Mouse (Mus musculus): Measurements from ENCODE around the gene Arvcf.

Gene Arvcf

GRCm38 (mm10) chr16:18347931-18348600 lies at the start of gene Arvcf, which contains the start of gene Tango2:
Gene Arvcf (plus strand): TSS chr16:18348182.
Gene Tango2 (minus strand): TSS chr16:18348103.
- peak; percentile 98 for DNase-seq (ENCODE audit: low read depth, low spot score)

GRCm38 (mm10) chr16:18308159-18308558 lies 39.8 kb upstream of the Arvcf start:
- no peak for DNase-seq (ENCODE audit: low read depth, low spot score)

- DNase-seq (ENCODE audit: low read depth, low spot score) = no peak
These were observed 29.0 kb upstream of the Arvcf start for GRCm38 (mm10) chr16:18318992-18319391.

GRCm38 (mm10) chr16:18321443-18321842 lies 26.5 kb upstream of the Arvcf start:
- peak; percentile 76 for DNase-seq (ENCODE audit: low read depth, low spot score)

- no peak for DNase-seq (ENCODE audit: low read depth, low spot score)
These were observed 24.5 kb upstream of the Arvcf start for GRCm38 (mm10) chr16:18323460-18323859.

- DNase-seq (ENCODE audit: low read depth, low spot score) = peak; percentile 72
These were observed 24.0 kb upstream of the Arvcf start for GRCm38 (mm10) chr16:18324031-18324430.

GRCm38 (mm10) chr16:18325741-18326140 lies 22.2 kb upstream of the Arvcf start:
- no peak for DNase-seq (ENCODE audit: low read depth, low spot score)

GRCm38 (mm10) chr16:18327936-18328335 lies 20.0 kb upstream of the Arvcf start:
- DNase-seq (ENCODE audit: low read depth, low spot score) = no peak

- DNase-seq (ENCODE audit: low read depth, low spot score) = no peak
These were observed 19.5 kb upstream of the Arvcf start for GRCm38 (mm10) chr16:18328524-18328923.

GRCm38 (mm10) chr16:18333976-18334375 lies 14.0 kb upstream of the Arvcf start:
- DNase-seq (ENCODE audit: low read depth, low spot score) = no peak

- DNase-seq (ENCODE audit: low read depth, low spot score) = no peak
These were observed 12.0 kb upstream of the Arvcf start for GRCm38 (mm10) chr16:18335981-18336380.

- DNase-seq (ENCODE audit: low read depth, low spot score) = no peak
These were observed 10.7 kb upstream of the Arvcf start for GRCm38 (mm10) chr16:18337261-18337660.

GRCm38 (mm10) chr16:18339866-18340265 lies 8.1 kb upstream of the Arvcf start:
- DNase-seq (ENCODE audit: low read depth, low spot score) = no peak

- DNase-seq (ENCODE audit: low read depth, low spot score) = no peak
These were observed 6.4 kb upstream of the Arvcf start for GRCm38 (mm10) chr16:18341605-18342004.

- no peak for DNase-seq (ENCODE audit: low read depth, low spot score)
These were observed 5.9 kb upstream of the Arvcf start for GRCm38 (mm10) chr16:18342076-18342475.

GRCm38 (mm10) chr16:18342650-18343570 lies 5.1 kb upstream of the Arvcf start:
- no peak for DNase-seq (ENCODE audit: low read depth, low spot score)

GRCm38 (mm10) chr16:18343778-18344177 lies 4.2 kb upstream of the Arvcf start:
- peak; percentile 96 for DNase-seq (ENCODE audit: low read depth, low spot score)

GRCm38 (mm10) chr16:18345243-18345642 lies 2.7 kb upstream of the Arvcf start:
- DNase-seq (ENCODE audit: low read depth, low spot score) = peak; percentile 91

- DNase-seq (ENCODE audit: low read depth, low spot score) = peak; percentile 23
These were observed 706 bp downstream of the Arvcf start for GRCm38 (mm10) chr16:18348601-18349175.

GRCm38 (mm10) chr16:18349761-18350325 lies 1.9 kb downstream of the Arvcf start:
- no peak for DNase-seq (ENCODE audit: low read depth, low spot score)

- peak; percentile 23 for DNase-seq (ENCODE audit: low read depth, low spot score)
These were observed 3.5 kb downstream of the Arvcf start for GRCm38 (mm10) chr16:18351313-18352055.

All from R1 (cell line).